Mouse (Mus musculus) naive thymus-derived CD4-positive, alpha-beta T cell, adult 2 months (primary cell): ENCODE measurements at regions not wholly inside any gene's neighbourhood (a gene's known extent, or its start where the extent isn't known, plus 50 kb on each side); places are given as distances from the start of the nearest gene placed in this dataset.
"Not testable (repeated sequence)": the region's sequence is repeated elsewhere in the genome, so short reads cannot be mapped to it uniquely, and the experiment has no call there.

Experiments used
- DNase-seq: peaks from one replicate; pipeline ENCODE4 v3.0.0-alpha.2; 2011; ENCODE audit warnings: low read depth

- DNase-seq = no peak
These were observed 94.7 kb downstream of the Cxxc4 start for GRCm38 (mm10) chr3:134330943-134331342.

- DNase-seq = no peak
These were observed 95.3 kb downstream of the Cxxc4 start for GRCm38 (mm10) chr3:134331499-134332153.

GRCm38 (mm10) chr3:134339093-134339695 is 102.9 kb downstream of the Cxxc4 start:
- not testable (repeated sequence) for DNase-seq

GRCm38 (mm10) chr3:134365948-134366347 is 129.7 kb downstream of the Cxxc4 start:
- no peak for DNase-seq

GRCm38 (mm10) chr3:134366761-134367160 is 130.5 kb downstream of the Cxxc4 start:
- DNase-seq = no peak

- no peak for DNase-seq
These were observed 132.3 kb downstream of the Cxxc4 start for GRCm38 (mm10) chr3:134368591-134368990.

GRCm38 (mm10) chr3:134369126-134369525 is 132.8 kb downstream of the Cxxc4 start:
- no peak for DNase-seq

GRCm38 (mm10) chr3:134379549-134379948 is 143.3 kb downstream of the Cxxc4 start:
- DNase-seq = no peak

- DNase-seq = no peak
These were observed 154.4 kb downstream of the Cxxc4 start for GRCm38 (mm10) chr3:134390472-134391336.

GRCm38 (mm10) chr3:134400395-134401090 is 164.3 kb downstream of the Cxxc4 start:
- DNase-seq = no peak

- no peak for DNase-seq
These were observed 179.5 kb downstream of the Cxxc4 start for GRCm38 (mm10) chr3:134415606-134416328.

GRCm38 (mm10) chr3:134427633-134428032 is 191.3 kb downstream of the Cxxc4 start:
- no peak for DNase-seq

GRCm38 (mm10) chr3:134466611-134467010 is 230.3 kb downstream of the Cxxc4 start:
- DNase-seq = no peak

GRCm38 (mm10) chr3:134487280-134487679 is 251.0 kb downstream of the Cxxc4 start:
- no peak for DNase-seq

- DNase-seq = no peak
These were observed 253.8 kb downstream of the Cxxc4 start for GRCm38 (mm10) chr3:134489966-134490543.

- no peak for DNase-seq
These were observed 273.4 kb downstream of the Cxxc4 start for GRCm38 (mm10) chr3:134509702-134510101.

- no peak for DNase-seq
These were observed 289.5 kb downstream of the Cxxc4 start for GRCm38 (mm10) chr3:134525795-134526194.

GRCm38 (mm10) chr3:134560144-134560543 is 268.7 kb upstream of the Tacr3 start:
- no peak for DNase-seq

- no peak for DNase-seq
These were observed 250.0 kb upstream of the Tacr3 start for GRCm38 (mm10) chr3:134578759-134579158.

- DNase-seq = no peak
These were observed 240.2 kb upstream of the Tacr3 start for GRCm38 (mm10) chr3:134588630-134589029.

- no peak for DNase-seq
These were observed 225.9 kb upstream of the Tacr3 start for GRCm38 (mm10) chr3:134602919-134603318.
